Mouse (Mus musculus) liver, embryonic 12.5 days (tissue): ENCODE results near the gene Gm28635. TPM values are rescaled to one million over a fixed set of nuclear protein-coding genes. Genes with fewer than 3 reads are reported as not detected.
"Not testable (repeated sequence)": the region's sequence is repeated elsewhere in the genome, so short reads cannot be mapped to it uniquely, and the experiment has no call there.

Source experiments
- ATAC-seq: fragments of 200-750 bp; cut with Nextera tagmentation; 2 replicates; pipeline ENCODE4 v1.8.0; 2017; ENCODE audit warnings: moderate number of reproducible peaks, mild to moderate bottlenecking, moderate library complexity
- H3K27ac ChIP-seq: fragments of 300-500 bp; sonication (generic); 2 replicates; pipeline ENCODE4 v1.5.1; 2016; ENCODE audit warnings: mild to moderate bottlenecking
- H3K27me3 ChIP-seq: fragments of 300-500 bp; sonication (generic); replicated peaks from 2 replicates; pipeline ENCODE4 v1.6.1; 2016; ENCODE audit warnings: mild to moderate bottlenecking, moderate library complexity
- H3K36me3 ChIP-seq: fragments of 300-500 bp; sonication (generic); 2 replicates; pipeline ENCODE4 v1.6.1; 2016; ENCODE audit warnings: mild to moderate bottlenecking, moderate library complexity
- H3K4me1 ChIP-seq: fragments of 300-500 bp; sonication (generic); 2 replicates; pipeline ENCODE4 v1.6.1; 2016
- H3K4me2 ChIP-seq: fragments of 300-500 bp; sonication (generic); 2 replicates; pipeline ENCODE4 v1.6.1; 2016; ENCODE audit warnings: mild to moderate bottlenecking, moderate library complexity
- H3K4me3 ChIP-seq: fragments of 300-500 bp; sonication (generic); 2 replicates; pipeline ENCODE4 v1.5.1; 2016; ENCODE audit warnings: mild to moderate bottlenecking, moderate library complexity
- H3K9ac ChIP-seq: fragments of 300-500 bp; sonication (generic); 2 replicates; pipeline ENCODE4 v1.6.1; 2016; ENCODE audit warnings: mild to moderate bottlenecking, moderate library complexity
- H3K9me3 ChIP-seq: fragments of 300-500 bp; sonication (generic); replicated peaks from 2 replicates; pipeline ENCODE4 v1.6.1; 2016; ENCODE audit warnings: mild to moderate bottlenecking, moderate library complexity
- WGBS: fragments of 180-500 bp; shearing (Covaris S2); methylation state at CpG from one replicate; pipeline ENCODE4 v1.1.7; 2016; ENCODE audit not compliant: insufficient replicate concordance; 5-methylcytosine and 5-hydroxymethylcytosine counted together
- polyA plus RNA-seq: library from polyadenylated mRNA; unstranded; fragments of >200 nt; fragmentation: Nextera tagmentation; extraction: Ambion mirVana; gene quantifications from 2 replicates; pipeline ENCODE4 v1.2.1, GENCODE M21; 2016

Gm28635 gene
- polyA plus RNA-seq, 1 experiment from 2014 or later: not detected

DNA sequence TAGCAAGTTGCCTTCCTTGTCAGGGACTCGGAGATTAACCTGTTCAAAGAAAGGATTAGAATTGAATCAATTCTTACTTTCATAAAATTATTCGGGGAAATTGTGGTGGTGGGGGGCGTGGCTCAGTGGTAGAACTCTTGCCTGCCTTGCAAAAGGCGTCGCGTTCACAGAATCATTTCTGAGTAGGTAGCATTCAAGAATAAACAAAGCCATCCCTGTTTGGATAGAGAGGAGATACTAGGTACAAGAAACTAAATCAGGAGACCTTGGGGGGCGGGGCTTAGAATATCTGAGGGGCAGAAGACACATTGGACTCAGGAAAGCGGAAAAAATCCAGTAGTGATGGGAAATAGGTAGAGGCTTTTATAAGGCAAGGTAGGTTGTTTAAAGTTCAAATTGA, 1.2 kb upstream of the Gm28635 start, which contains the start of gene Tmx2:
Gene Tmx2 (minus strand): TSS at position 125 of the 400 bp plus-strand sequence.
- 10% methylated on average over 8 of the region's 8 CpGs for WGBS
- Histone ChIP-seq H3K9me3 (no peaks in the 10 kb centered on the region), H3K4me2 (peak within 1 kb of the TSS; percentile 86), H3K27me3 (no peaks in the 10 kb centered on the region), H3K36me3 (peaks cover 42% of the 10 kb centered on the region), H3K9ac (peak within 1 kb of the TSS; percentile 87), H3K4me1 (peaks cover 61% of the 10 kb centered on the region), H3K4me3 (peak within 1 kb of the TSS; percentile 96), H3K27ac (peak within 1 kb of the TSS; percentile 88)
- ATAC-seq: no peak

DNA sequence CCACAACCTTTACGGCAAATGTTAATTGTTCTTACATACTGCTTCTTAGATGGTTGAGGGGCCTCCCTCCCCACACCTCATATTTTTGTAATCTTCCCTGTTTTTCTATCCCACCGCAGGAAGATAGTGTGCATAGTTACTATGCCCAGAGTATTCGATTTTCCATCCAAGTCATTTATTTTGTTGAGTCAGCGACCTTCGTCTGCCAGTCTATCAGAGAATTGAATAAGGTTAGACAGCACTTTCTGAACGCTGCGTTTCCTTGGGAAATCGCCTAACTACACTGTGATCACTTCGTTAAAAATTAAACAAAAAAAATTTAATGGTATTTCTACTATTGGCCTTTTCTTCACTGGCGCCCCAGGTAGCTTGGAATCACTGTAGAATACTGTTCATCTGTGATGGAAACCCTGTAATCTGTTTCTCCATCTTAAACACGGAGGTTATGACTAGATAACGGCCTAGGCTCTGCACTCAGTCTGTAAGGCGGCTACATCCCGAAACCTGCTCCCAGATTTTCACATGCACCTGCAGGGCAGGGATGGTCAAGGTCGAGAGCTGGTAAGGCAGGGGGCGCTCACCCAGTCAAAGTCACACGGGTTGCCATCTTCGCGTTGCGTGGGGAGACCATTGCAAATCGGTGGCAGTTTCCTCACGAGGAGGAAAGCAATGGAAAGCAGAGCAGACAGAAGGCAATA, 422 bp downstream of the Gm28635 start:
- H3K9me3 ChIP-seq: no peaks in the 10 kb centered on the region
- peak overlapping the region; percentile 63 for H3K27ac ChIP-seq
- peaks cover 58% of the 10 kb centered on the region for H3K36me3 ChIP-seq
- H3K4me3 ChIP-seq: peak overlapping the region; percentile 75
- ATAC-seq: peak; percentile 50
- H3K4me2 ChIP-seq: peak overlapping the region; percentile 77
- H3K4me1 ChIP-seq: peaks cover 46% of the 10 kb centered on the region
- 8% methylated on average over 22 of the region's 22 CpGs for WGBS
- H3K27me3 ChIP-seq: no peaks in the 10 kb centered on the region
- peak overlapping the region; percentile 72 for H3K9ac ChIP-seq

DNA sequence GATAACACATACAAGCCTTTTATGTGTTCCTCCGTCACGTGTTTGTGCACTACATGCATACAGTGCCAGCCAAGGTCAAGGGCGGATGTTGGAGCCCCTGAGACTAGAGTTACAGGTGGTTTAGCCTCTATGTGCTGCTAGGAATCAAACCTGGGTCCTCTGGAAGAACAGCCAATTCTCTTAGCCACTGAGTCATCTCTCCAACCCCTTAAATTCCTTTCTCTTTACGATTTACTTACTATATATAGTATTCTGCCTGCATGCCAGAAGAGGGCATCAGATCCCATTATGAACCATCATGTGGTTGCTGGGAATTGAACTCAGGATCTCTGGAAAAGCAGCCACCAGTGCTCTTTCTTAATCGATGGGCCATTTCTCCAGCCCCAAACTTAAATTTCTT, 6.3 kb downstream of the Gm28635 start:
- Histone ChIP-seq H3K36me3 (peaks cover 60% of the 10 kb centered on the region), H3K4me3 (peak overlapping the region; percentile 93; the same call in 1 of the 2 replicates), H3K4me1 (peaks cover 34% of the 10 kb centered on the region), H3K4me2 (peak overlapping the region; percentile 87)
- 76% methylated on average over 4 of the region's 5 CpGs for WGBS
- H3K9me3 ChIP-seq, H3K27ac ChIP-seq, H3K27me3 ChIP-seq, ATAC-seq, H3K9ac ChIP-seq: not testable (repeated sequence)

DNA sequence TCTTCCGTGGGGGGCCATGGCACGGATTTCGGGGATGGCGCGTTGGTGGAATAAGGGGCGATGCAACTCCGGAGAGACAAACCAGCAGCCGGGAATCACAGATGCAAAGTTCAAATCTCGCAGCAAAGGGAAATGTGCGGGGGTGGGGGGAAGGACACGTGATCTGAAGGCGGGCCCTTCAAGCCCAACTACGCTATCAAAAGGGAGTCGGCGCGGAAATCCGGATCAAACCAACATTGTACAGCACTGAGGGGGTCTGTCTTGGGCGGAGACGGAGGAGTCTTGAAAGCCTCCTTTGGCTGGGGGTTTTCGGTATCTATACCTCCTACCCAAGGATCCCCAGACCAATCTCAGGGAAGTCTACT, 7.3 kb downstream of the Gm28635 start, which contains the start of gene Selenoh:
Gene Selenoh (minus strand): TSS at position 202 of the 365 bp plus-strand sequence.
- H3K27me3 ChIP-seq: no peaks in the 10 kb centered on the region
- under 1% methylated on average over 20 of the region's 20 CpGs for WGBS
- H3K9ac ChIP-seq: peak within 1 kb of the TSS; percentile 88
- H3K4me2 ChIP-seq: peak within 1 kb of the TSS; percentile 87
- H3K36me3 ChIP-seq: peaks cover 50% of the 10 kb centered on the region
- H3K4me1 ChIP-seq: peaks cover 28% of the 10 kb centered on the region
- ATAC-seq: peak; percentile 93
- peak within 1 kb of the TSS; percentile 93 for H3K4me3 ChIP-seq
- no peaks in the 10 kb centered on the region for H3K9me3 ChIP-seq
- H3K27ac ChIP-seq: peak within 1 kb of the TSS; percentile 86

DNA sequence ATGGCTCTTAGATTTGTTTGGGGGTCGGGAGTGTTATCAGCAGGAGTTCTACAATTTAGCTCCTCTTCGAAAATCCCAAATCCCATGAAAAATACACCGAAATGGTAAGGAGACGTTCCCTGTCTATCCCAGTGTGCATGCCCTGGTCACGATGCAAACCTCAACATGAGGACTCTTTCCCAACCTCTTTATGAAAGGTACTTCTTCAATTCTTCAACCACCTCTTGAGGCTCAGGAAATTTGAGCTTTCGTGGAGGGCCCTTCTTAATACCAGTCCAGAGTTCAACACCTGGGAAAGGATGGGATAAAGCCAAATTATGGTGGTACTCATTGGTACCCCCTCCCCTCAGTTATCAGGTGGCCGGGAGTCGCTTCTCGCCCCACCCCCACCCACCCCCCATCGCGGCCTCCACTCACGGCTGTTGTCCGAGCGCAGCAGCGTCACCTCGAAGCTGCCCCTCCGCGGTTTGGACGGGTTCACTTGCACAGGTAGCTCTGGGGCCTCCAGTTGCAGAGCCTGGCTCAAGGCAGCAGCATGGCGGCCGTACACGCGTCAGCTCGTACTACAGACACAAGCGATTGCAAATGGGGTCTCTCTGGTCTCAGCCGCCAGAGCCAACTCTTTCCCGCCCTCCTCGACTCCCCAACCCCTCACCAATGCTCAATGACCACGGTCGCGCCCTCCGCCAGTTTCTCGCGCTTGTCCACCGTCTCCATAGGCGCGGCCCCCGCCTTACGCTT, 7.8 kb downstream of the Gm28635 start:
- 3% methylated on average over 39 of the region's 39 CpGs for WGBS
- Histone ChIP-seq H3K4me1 (peaks cover 28% of the 10 kb centered on the region), H3K9ac (peak overlapping the region; percentile 88), H3K9me3 (no peaks in the 10 kb centered on the region), H3K4me2 (peak overlapping the region; percentile 87), H3K36me3 (peaks cover 45% of the 10 kb centered on the region), H3K4me3 (peak overlapping the region; percentile 93), H3K27ac (peak overlapping the region; percentile 86), H3K27me3 (no peaks in the 10 kb centered on the region)
- ATAC-seq: peak; percentile 66

DNA sequence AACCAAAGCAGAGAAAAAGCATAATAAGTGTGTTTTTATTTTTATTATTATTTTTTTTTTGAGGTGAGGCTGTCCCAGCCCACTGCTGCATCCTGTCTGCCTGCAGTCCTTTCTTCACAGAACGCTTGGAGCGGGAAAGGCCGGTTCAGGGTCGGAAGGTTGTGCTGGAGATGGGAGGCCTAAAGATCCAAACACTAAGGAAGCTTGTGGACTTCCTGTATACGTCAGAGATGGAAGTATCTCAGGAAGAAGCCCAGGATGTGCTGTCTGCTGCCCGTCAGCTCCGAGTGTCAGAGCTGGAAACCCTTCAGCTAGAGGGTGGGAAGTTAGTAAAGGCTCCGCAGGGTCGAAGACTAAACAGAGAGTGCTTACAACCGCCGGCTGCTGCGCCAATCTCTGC, 11.8 kb downstream of the Gm28635 start:
- H3K27ac ChIP-seq: peak overlapping the region; percentile 36; the same call in 1 of the 2 replicates
- H3K9ac ChIP-seq: no peak overlapping the region
- no peak for ATAC-seq
- H3K36me3 ChIP-seq: peaks cover 17% of the 10 kb centered on the region
- H3K4me2 ChIP-seq: no peak overlapping the region
- no peaks in the 10 kb centered on the region for H3K27me3 ChIP-seq
- 38% methylated on average over 12 of the region's 12 CpGs for WGBS
- peaks cover 24% of the 10 kb centered on the region for H3K4me1 ChIP-seq
- H3K4me3 ChIP-seq: no peak overlapping the region
- H3K9me3 ChIP-seq: no peaks in the 10 kb centered on the region

DNA sequence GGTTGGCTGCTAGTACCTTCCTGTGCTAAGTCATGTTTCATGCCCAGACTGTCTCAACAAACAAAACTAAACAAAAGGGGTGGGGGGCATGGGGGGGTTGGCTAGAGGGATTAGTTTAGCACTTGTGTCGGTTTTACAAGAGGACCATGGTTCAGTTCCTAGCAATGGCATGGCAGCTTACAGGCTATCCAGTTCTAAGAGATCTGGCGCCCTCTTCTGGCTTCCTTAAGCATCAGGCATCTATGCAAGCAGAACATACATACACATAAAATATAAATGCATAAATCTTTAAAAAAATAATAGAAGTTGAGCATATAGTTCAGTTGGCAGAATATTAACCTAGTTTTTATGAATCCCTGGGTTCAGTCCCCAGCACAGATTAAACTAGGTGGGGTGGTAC, 15.0 kb downstream of the Gm28635 start:
- peaks cover 12% of the 10 kb centered on the region; the same call in 1 of the 2 replicates for H3K4me1 ChIP-seq
- H3K36me3 ChIP-seq: peaks cover 2% of the 10 kb centered on the region
- H3K4me3 ChIP-seq: no peak overlapping the region
- WGBS: 33% methylated on average over 2 of the region's 2 CpGs
- no peak overlapping the region for H3K27ac ChIP-seq
- no peaks in the 10 kb centered on the region for H3K9me3 ChIP-seq
- H3K9ac ChIP-seq: no peak overlapping the region
- H3K4me2 ChIP-seq: no peak overlapping the region
- no peak for ATAC-seq
- H3K27me3 ChIP-seq: no peaks in the 10 kb centered on the region

DNA sequence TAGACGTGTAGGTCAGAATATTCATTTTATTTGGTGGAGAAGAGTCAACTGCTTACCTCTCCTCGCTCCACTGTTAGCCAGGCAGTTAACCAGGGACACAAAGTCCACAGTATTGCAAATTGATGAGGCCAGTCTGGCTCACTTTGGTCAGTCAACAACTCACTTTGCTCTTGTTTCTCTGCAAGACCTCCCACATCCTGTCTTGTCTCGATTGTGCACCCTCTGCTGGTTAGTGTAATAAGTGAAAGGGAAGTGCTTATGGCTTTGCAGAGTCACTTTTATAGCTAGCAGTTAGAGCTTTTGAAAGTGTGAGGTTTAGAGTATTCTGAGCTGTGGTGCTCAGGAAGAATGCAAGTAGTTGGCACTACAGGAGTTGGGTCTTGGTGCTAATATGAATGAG, 17.6 kb downstream of the Gm28635 start:
- Histone ChIP-seq H3K36me3 (no peaks in the 10 kb centered on the region), H3K27me3 (no peaks in the 10 kb centered on the region), H3K4me1 (peaks cover 5% of the 10 kb centered on the region; the same call in 1 of the 2 replicates), H3K27ac (peak overlapping the region; percentile 41; the same call in 1 of the 2 replicates), H3K9me3 (no peaks in the 10 kb centered on the region), H3K9ac (no peak overlapping the region), H3K4me3 (no peak overlapping the region), H3K4me2 (no peak overlapping the region)
- WGBS: 42% methylated on average over 3 of the region's 3 CpGs
- ATAC-seq: peak; percentile 61; the same call in 1 of the 2 replicates

DNA sequence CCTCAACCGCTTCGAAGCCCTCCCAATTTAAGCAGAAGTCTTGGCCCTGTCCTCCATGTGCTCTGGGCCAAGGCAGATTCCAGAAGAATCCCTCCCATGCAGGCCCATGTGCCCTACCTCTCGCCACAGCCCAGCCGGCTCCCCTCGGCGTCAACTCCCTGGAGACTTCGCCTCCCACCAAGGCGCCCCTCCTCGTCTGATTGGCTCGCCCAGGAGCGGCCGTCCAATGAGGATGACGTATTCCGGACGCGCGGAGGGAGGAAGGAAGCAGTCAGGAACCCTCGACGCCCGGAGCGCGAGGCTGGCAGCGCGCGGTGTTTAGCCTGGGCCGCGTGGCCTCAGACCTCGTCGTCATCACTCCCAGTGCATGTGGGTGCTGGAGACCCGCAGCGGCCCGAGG, 19.0 kb downstream of the Gm28635 start, which contains the start of gene Btbd18:
Gene Btbd18 (plus strand): TSS at position 274 of the 400 bp plus-strand sequence.
- H3K27ac ChIP-seq: peak within 1 kb of the TSS; percentile 41; the same call in 1 of the 2 replicates
- 86% methylated on average over 32 of the region's 32 CpGs for WGBS
- no peak for ATAC-seq

DNA sequence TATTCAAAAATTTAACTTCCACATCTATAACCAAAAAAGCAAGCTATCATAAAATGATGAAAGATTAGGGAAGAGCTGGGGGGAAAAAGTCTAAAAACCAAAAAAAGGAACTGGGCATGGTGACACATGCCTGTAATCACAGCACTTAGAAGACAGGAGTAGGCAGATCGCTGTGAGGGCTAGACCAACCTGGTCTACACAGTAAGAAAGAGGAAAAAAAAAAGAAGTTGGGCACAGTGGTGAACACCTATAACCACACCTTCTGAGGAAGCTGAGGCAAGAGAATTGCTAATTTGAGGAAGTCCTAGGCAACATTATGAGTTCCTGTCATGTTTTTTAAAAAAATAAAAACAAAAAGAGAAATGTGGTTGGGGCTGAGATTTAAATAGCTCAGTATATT, 22.0 kb downstream of the Gm28635 start:
- no peak for ATAC-seq
- WGBS: 25% methylated on average over 1 of the region's 1 CpGs
- Histone ChIP-seq H3K36me3 (no peaks in the 10 kb centered on the region), H3K9me3 (no peaks in the 10 kb centered on the region), H3K4me3 (no peak overlapping the region), H3K4me1 (peaks cover 8% of the 10 kb centered on the region; the same call in 1 of the 2 replicates), H3K4me2 (no peak overlapping the region), H3K9ac (no peak overlapping the region), H3K27ac (no peak overlapping the region), H3K27me3 (no peaks in the 10 kb centered on the region)

More for the DNA sequence above, 19.0 kb downstream of the Gm28635 start, which contains the start of gene Btbd18:
- H3K9me3 ChIP-seq: no peaks in the 10 kb centered on the region
- H3K4me2 ChIP-seq: no peak within 1 kb of the TSS
- no peak within 1 kb of the TSS for H3K9ac ChIP-seq
- no peak within 1 kb of the TSS for H3K4me3 ChIP-seq
- peaks cover 5% of the 10 kb centered on the region; the same call in 1 of the 2 replicates for H3K4me1 ChIP-seq
- H3K36me3 ChIP-seq: no peaks in the 10 kb centered on the region
- no peaks in the 10 kb centered on the region for H3K27me3 ChIP-seq

DNA sequence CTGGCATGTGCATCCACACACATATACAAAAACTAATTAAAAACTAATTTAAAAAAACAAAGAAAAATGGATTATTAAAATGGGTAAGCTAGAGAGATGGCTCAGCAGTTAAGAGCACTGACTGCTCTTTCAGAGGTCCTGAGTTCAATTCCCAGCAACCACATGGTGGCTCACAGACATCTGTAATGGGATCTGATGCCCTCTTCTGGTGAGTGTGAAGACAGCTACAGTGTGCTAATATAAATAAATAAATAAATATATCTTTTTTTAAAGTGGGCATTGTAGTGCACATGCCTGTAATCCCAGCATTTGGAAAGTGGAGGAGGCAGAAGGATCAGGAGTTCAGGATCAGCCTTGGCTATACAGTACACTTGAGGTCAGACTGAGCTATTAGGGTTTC, 24.5 kb downstream of the Gm28635 start:
- Histone ChIP-seq H3K27me3 (no peaks in the 10 kb centered on the region), H3K9me3 (no peaks in the 10 kb centered on the region), H3K36me3 (no peaks in the 10 kb centered on the region), H3K4me3 (no peak overlapping the region), H3K4me2 (no peak overlapping the region), H3K27ac (no peak overlapping the region), H3K4me1 (peaks cover 14% of the 10 kb centered on the region), H3K9ac (no peak overlapping the region)
- no peak for ATAC-seq
